In genomic region chr10:96264433-96264832, GRCm38 (mm10) we compare ENCODE assay signal across 8 mouse cellular contexts.
DNase-seq lines count a peak whose midpoint lies in the region; ATAC-seq lines count a peak whose summit lies in the region.

No protein-coding gene starts in this region.

- peaks cover 18% of the 10 kb centered on the region for H3K4me1 ChIP-seq in embryonic facial prominence, embryonic 12.5 days

- H3K27ac ChIP-seq in embryonic facial prominence, embryonic 12.5 days = peak overlapping the region; percentile 77

- H3K36me3 ChIP-seq in embryonic facial prominence, embryonic 12.5 days = no peaks in the 10 kb centered on the region

- 25% methylated on average over 5 of the region's 5 CpGs for WGBS in embryonic facial prominence, embryonic 12.5 days

- no peak overlapping the region for H3K4me3 ChIP-seq in embryonic facial prominence, embryonic 12.5 days

- ATAC-seq in embryonic facial prominence, embryonic 12.5 days (ENCODE audit: insufficient number of reproducible peaks, insufficient read depth, low FRiP score, low TSS enrichment) = no peak

- 0 out of 2 replicates have a peak, but pooled peaks cover 4% of the 10 kb centered on the region for H3K9me3 ChIP-seq in embryonic facial prominence, embryonic 12.5 days

- peak; percentile 8 for DNase-seq in gastrocnemius, postnatal 10 days
- no peak for DNase-seq in gastrocnemius, postnatal 4 days (ENCODE audit: low spot score in 2 of 2)
- peak; percentile 6 for DNase-seq in ovary, adult 18-20 months (ENCODE audit: low spot score)
- no peak for DNase-seq in ovary, postnatal 10 days (ENCODE audit: low spot score)
- peak; percentile 54 for DNase-seq in lung, postnatal 36 days
- no peak for DNase-seq in adrenal gland, postnatal 10 days
- no peak for DNase-seq in Muller cell, postnatal 12 days (ENCODE audit: inconsistent ontology term)

- H3K4me2 ChIP-seq in embryonic facial prominence, embryonic 12.5 days (replicated peaks) = no peak overlapping the region

- no peak overlapping the region for H3K9ac ChIP-seq in embryonic facial prominence, embryonic 12.5 days

- no peaks in the 10 kb centered on the region for H3K27me3 ChIP-seq in embryonic facial prominence, embryonic 12.5 days

Comparison
In these comparisons a context has a peak if more than half of its experiments do, and no peak if none do; other contexts are left out.
1. DNase-seq: peak in gastrocnemius, postnatal 10 days (single experiment), ovary, adult 18-20 months (single experiment) and lung, postnatal 36 days (single experiment); none in gastrocnemius, postnatal 4 days (0 of 2), ovary, postnatal 10 days (single experiment), adrenal gland, postnatal 10 days (single experiment) and Muller cell, postnatal 12 days (single experiment).